Mouse (Mus musculus): ENCODE data around the gene Rrm1.
"Not testable (repeated sequence)": the region's sequence is repeated elsewhere in the genome, so short reads cannot be mapped to it uniquely, and the experiment has no call there.

Rrm1 gene

GRCm38 (mm10) chr7:102441657-102442391 is at the start of gene Rrm1:
Gene Rrm1, plus strand, starts transcription at chr7:102441695.
- DNase-seq (ENCODE audit: low spot score) = peak; percentile 98

- no peak for DNase-seq (ENCODE audit: low spot score)
Measured at GRCm38 (mm10) chr7:102393898-102394297, 47.6 kb upstream of the Rrm1 start.

- DNase-seq (ENCODE audit: low spot score) = no peak
Measured at GRCm38 (mm10) chr7:102395894-102396293, 45.6 kb upstream of the Rrm1 start.

GRCm38 (mm10) chr7:102396331-102396730 is 45.2 kb upstream of the Rrm1 start:
- no peak for DNase-seq (ENCODE audit: low spot score)

DNA sequence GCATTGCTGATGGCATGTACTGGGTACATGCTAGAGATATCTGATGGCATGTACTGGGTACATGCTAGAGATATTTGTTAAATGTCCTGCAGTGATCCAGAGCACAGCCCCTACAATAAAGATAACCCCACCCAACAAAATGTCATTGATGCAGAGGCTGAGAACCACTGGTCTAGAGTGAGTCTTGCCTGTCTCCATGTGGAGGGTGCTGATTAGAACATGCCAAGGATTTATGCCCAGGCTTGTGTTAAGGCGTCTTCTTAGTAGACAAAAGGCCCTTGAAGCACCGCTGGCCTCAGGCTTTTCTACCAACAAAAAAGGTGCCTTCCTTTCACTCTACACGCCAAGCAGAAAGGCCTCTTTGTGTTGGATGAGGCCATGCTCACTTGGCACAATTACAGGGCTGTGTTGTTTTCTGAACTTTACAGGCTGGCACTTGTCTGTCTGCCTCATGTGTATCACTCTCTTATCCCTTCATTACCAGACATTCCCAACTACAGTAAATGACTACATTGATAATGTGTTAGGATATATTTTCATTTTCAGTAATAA is 42.2 kb upstream of the Rrm1 start:
- no peak for DNase-seq (ENCODE audit: low spot score)

DNA sequence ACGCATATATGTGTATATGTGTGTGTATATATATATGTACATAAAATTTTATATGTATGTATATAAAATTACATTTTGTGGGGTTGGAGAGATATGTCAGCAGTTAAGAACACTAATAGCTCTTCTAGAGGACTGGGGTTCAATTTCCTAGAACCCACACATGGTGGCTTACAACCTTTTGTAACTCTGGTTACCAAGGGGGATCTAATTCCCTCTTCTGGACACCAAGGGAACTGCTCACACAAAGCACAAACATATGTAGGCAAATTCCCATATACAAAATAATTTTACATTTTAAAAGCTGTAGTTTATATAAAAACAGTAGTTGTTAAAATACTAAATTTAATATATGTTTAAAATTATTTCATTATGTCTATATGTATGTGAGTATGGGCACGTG is 37.4 kb upstream of the Rrm1 start:
- no peak for DNase-seq (ENCODE audit: low spot score)

DNA sequence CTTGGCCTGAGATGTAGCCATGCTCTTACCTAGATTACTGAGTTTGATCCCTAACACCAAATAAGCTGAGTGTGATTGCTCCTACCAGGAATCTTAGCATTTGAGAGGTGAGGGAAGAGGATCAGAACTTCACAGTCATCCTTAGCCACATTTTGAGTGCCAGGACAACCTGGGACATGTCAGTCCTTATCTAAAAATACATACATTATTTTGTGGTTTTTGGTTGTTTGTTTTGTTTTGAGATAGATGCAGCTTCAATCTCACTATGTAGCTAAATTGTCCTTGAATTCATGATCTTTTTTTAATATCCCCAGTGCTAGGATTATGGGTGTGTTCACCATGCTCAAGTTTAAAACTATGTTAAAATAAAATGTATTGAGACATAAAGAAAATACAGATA is 34.1 kb upstream of the Rrm1 start:
- DNase-seq (ENCODE audit: low spot score) = no peak

- DNase-seq (ENCODE audit: low spot score) = not testable (repeated sequence)
Measured at GRCm38 (mm10) chr7:102415272-102415671, 26.2 kb upstream of the Rrm1 start.

DNA sequence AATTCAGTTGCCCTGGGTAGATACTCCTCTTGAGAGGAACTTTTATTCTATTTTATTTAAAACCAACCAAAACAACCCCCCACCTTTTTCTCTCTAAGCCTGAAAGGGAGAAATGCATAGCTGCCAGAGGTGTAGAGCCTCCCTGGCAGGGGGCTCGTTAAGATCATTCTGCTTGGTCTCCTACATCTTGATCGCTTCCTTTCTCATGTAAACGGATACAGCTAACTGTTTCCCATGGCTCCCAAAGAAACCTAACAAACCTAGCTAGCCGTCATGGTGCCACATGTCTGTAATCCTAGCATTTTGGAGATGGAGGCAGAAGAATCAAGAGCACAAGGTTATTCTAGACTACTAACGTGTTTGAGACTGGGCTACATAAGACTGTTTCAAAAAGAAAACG is 25.7 kb upstream of the Rrm1 start:
- DNase-seq (ENCODE audit: low spot score) = no peak

DNA sequence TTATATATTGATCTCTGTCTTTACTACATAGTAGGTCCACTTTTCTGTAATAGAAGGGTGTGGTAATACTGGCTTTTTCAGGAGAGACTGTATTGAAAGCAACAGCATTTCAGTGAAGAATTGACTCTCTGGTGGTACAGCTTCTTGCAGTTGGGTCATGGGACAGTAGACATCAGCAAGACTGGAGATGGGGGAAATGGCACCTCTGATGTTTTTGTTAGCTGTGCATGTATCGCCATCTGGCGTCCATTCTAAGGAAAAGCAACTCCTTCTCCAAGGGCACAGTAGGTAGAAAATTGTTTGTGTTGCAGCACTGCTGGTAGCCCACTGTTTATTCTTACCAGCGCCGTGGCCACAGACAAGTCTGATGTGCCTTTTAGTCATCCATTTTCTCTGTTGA is 24.1 kb upstream of the Rrm1 start:
- peak; percentile 71 for DNase-seq (ENCODE audit: low spot score)

- DNase-seq (ENCODE audit: low spot score) = no peak
Measured at GRCm38 (mm10) chr7:102422036-102422435, 19.5 kb upstream of the Rrm1 start.

- DNase-seq (ENCODE audit: low spot score) = no peak
Measured at GRCm38 (mm10) chr7:102425933-102426685, 15.4 kb upstream of the Rrm1 start.

DNA sequence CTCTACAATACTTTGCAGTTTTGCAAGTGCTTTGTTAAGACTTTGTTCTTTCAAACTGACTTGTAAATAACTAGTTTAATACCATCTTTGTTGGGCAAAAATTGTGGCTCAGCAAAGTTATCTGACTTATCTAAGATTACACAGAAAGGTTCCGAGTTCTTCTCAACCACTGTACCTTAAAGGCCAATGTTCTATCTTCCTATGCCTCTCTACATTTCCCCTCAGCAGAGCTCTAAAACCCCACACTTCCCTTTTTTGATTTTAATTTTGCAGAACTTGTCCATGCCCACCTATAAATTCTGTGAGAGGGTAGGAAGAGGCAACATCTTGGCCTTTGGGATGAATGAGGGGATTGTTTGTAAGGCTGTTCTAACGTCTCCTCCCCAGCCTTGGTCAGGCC is 7.2 kb upstream of the Rrm1 start:
- DNase-seq (ENCODE audit: low spot score) = no peak

GRCm38 (mm10) chr7:102440822-102441656 is 456 bp upstream of the Rrm1 start:
- DNase-seq (ENCODE audit: low spot score) = no peak

- no peak for DNase-seq (ENCODE audit: low spot score)
Measured at GRCm38 (mm10) chr7:102442432-102442831, 937 bp downstream of the Rrm1 start.

GRCm38 (mm10) chr7:102444301-102444700 is 2.8 kb downstream of the Rrm1 start:
- DNase-seq (ENCODE audit: low spot score) = peak; percentile 77

- DNase-seq (ENCODE audit: low spot score) = no peak
Measured at GRCm38 (mm10) chr7:102446438-102446837, 4.9 kb downstream of the Rrm1 start.

- no peak for DNase-seq (ENCODE audit: low spot score)
Measured at GRCm38 (mm10) chr7:102458618-102459380, 17.3 kb downstream of the Rrm1 start.

- no peak for DNase-seq (ENCODE audit: low spot score)
Measured at GRCm38 (mm10) chr7:102467566-102467965, 26.1 kb downstream of the Rrm1 start.

- no peak for DNase-seq (ENCODE audit: low spot score)
Measured at GRCm38 (mm10) chr7:102472675-102473074, 31.2 kb downstream of the Rrm1 start.

- no peak for DNase-seq (ENCODE audit: low spot score)
Measured at GRCm38 (mm10) chr7:102476601-102477000, 35.1 kb downstream of the Rrm1 start.

- no peak for DNase-seq (ENCODE audit: low spot score)
Measured at GRCm38 (mm10) chr7:102477377-102477776, 35.9 kb downstream of the Rrm1 start.
